Mouse (Mus musculus) hindbrain, embryonic 10.5 days (tissue): ENCODE measurements around the gene Syngap1. TPM values are rescaled to one million over a fixed set of nuclear protein-coding genes. Genes with fewer than 3 reads are reported as not detected.

ENCODE experiments used
- DNase-seq: peaks from one replicate; pipeline ENCODE4 v3.0.0-alpha.2; 2017; ENCODE audit warnings: low spot score
- H3K27ac ChIP-seq: fragments of 300-500 bp; sonication (generic); 2 replicates; pipeline ENCODE4 v1.5.1; 2016; ENCODE audit warnings: mild to moderate bottlenecking, moderate library complexity
- H3K27me3 ChIP-seq: fragments of 300-500 bp; sonication (generic); 2 replicates; pipeline ENCODE4 v1.6.1; 2016; ENCODE audit warnings: mild to moderate bottlenecking; ENCODE audit not compliant: poor library complexity, insufficient read depth, severe bottlenecking
- H3K36me3 ChIP-seq: fragments of 300-500 bp; sonication (generic); 2 replicates; pipeline ENCODE4 v1.6.1; 2016; ENCODE audit warnings: mild to moderate bottlenecking, moderate library complexity
- H3K4me1 ChIP-seq: fragments of 300-500 bp; sonication (generic); replicated peaks from 2 replicates; pipeline ENCODE4 v1.6.1; 2016; ENCODE audit warnings: mild to moderate bottlenecking
- H3K4me3 ChIP-seq: fragments of 300-500 bp; sonication (generic); 2 replicates; pipeline ENCODE4 v1.5.1; 2016; ENCODE audit warnings: mild to moderate bottlenecking, moderate library complexity
- H3K9me3 ChIP-seq: fragments of 300-500 bp; sonication (generic); 2 replicates; pipeline ENCODE4 v1.6.1; 2016; ENCODE audit warnings: mild to moderate bottlenecking, moderate library complexity
- WGBS: fragments of 180-500 bp; shearing (Covaris S2); methylation state at CpG from one replicate; pipeline ENCODE4 v1.1.7; 2016; 5-methylcytosine and 5-hydroxymethylcytosine counted together
- polyA plus RNA-seq: library from polyadenylated mRNA; unstranded; fragments of >200 nt; fragmentation: Nextera tagmentation; extraction: Ambion mirVana; gene quantifications from 2 replicates; pipeline ENCODE4 v1.2.1, GENCODE M21; 2016

Gene Syngap1
- polyA plus RNA-seq, 1 experiment from 2014 or later, result 2.0 TPM

- H3K27ac ChIP-seq, result no peak overlapping the region
- H3K9me3 ChIP-seq, result no peaks in the 10 kb centered on the region
- H3K36me3 ChIP-seq, result no peaks in the 10 kb centered on the region
- peaks cover 16% of the 10 kb centered on the region for H3K4me1 ChIP-seq
- H3K4me3 ChIP-seq, result no peak overlapping the region
- WGBS, result 59% methylated on average over 14 of the region's 14 CpGs
- no peak for DNase-seq
- no peaks in the 10 kb centered on the region for H3K27me3 ChIP-seq
These were observed 71.1 kb downstream of the Syngap1 start for GRCm38 (mm10) chr17:27011998-27012672.

DNA sequence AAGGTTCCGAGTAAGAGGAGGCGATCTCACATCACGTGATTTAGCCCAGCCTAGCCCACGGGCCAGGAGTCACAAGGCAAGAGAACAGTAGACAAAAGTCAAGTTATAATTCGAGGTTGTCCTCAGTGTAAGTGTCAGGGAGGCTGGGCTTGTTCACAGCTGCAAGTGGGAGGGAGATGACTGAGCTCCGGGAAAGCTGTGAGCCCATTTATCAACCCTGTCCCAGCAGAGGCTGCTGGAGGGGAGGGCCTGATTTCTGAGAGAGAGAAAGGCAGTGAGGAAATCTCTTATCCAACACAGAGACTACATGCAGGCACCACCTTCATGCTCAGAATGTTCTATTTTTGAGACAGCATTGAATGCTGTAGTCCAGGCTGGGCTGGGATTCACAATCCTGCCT lies 71.9 kb downstream of the Syngap1 start:
- Histone ChIP-seq H3K27ac (no peak overlapping the region), H3K4me3 (no peak overlapping the region), H3K9me3 (no peaks in the 10 kb centered on the region), H3K4me1 (peaks cover 24% of the 10 kb centered on the region), H3K36me3 (no peaks in the 10 kb centered on the region), H3K27me3 (no peaks in the 10 kb centered on the region)
- DNase-seq, result no peak
- WGBS, result 48% methylated on average over 6 of the region's 6 CpGs

DNA sequence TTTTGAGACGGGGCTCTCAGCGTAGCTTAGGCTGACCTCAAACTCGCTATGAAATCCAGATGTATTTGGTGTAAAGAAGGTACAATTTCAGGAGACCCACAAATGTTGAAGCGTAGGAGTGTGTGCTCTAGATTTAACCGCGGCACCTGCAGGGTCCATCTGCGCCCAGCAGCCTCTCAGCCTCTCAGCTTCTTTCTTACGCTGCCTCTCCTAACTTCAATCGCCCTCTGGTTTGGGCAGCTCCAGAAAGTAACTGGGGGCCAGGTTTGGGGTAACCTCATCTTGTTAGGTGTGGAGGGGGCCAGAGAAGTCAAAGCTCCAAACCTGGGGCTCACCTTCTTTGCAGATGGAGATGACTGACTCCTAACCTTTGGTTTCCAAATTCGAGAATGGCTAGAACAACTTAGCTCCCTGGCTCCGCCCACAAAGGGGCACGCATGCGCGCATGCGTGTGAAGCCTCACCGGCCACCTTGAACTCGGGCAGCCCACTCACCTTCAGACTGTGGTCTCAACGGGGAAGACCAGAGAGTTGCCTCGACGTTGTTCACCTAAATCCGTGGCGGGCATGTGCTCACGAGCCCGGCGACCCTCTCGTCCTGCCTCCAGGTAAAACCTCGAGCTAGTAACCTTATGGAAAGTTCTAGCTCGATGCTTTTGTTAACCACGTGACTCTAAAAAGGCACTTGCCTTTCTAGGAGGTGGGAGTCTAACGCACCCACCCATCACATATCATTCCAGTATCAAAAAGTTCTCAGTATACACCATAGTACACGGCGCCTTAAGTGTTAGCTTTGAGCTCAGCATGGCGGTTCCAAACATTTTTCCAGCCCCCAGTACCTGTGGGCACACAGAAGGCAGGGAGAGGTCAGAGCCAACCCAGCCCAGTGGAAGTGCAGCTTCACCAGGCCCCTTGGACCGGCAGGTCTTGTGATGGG lies 76.8 kb downstream of the Syngap1 start:
- Histone ChIP-seq H3K9me3 (no peaks in the 10 kb centered on the region), H3K27me3 (no peaks in the 10 kb centered on the region), H3K4me3 (peak overlapping the region; percentile 60), H3K36me3 (peaks cover 35% of the 10 kb centered on the region), H3K27ac (peak overlapping the region; percentile 86), H3K4me1 (peaks cover 29% of the 10 kb centered on the region)
- 7% methylated on average over 34 of the region's 34 CpGs for WGBS
- DNase-seq, result peak; percentile 88

GRCm38 (mm10) chr17:27018555-27019196 lies 77.6 kb downstream of the Syngap1 start:
- Histone ChIP-seq H3K27me3 (no peaks in the 10 kb centered on the region), H3K4me3 (peak overlapping the region; percentile 60), H3K4me1 (peaks cover 26% of the 10 kb centered on the region), H3K9me3 (no peaks in the 10 kb centered on the region), H3K36me3 (peaks cover 43% of the 10 kb centered on the region), H3K27ac (peak overlapping the region; percentile 86)
- DNase-seq, result no peak
- WGBS, result 37% methylated on average over 12 of the region's 12 CpGs

DNA sequence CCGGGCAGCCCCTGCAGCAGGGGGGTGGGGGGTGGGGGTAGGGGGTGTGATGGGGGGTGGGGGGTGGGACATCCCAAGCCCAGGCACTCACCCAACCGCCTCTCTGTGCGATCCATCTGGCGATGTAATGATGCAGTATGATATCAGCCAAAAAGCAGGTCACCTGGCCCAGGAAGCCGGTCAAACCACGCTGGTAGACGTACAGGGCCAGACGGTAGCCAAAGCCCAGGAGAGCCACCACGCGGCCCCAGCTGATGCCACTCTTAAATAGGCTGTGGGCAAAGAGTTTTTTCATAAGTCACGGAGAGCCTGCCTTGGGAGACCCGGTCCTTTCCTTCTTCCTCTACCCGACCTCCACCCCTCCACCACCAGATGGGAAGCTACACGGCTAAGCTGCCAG lies 80.0 kb downstream of the Syngap1 start:
- Histone ChIP-seq H3K36me3 (peaks cover 67% of the 10 kb centered on the region), H3K27ac (no peak overlapping the region), H3K27me3 (no peaks in the 10 kb centered on the region), H3K4me3 (no peak overlapping the region), H3K4me1 (peaks cover 22% of the 10 kb centered on the region), H3K9me3 (no peaks in the 10 kb centered on the region)
- no peak for DNase-seq
- WGBS, result 93% methylated on average over 14 of the region's 14 CpGs

GRCm38 (mm10) chr17:27021736-27022135 lies 80.7 kb downstream of the Syngap1 start:
- 93% methylated on average over 9 of the region's 9 CpGs for WGBS
- Histone ChIP-seq H3K27ac (no peak overlapping the region), H3K36me3 (peaks cover 71% of the 10 kb centered on the region), H3K27me3 (no peaks in the 10 kb centered on the region), H3K4me1 (peaks cover 22% of the 10 kb centered on the region), H3K9me3 (no peaks in the 10 kb centered on the region), H3K4me3 (no peak overlapping the region)
- no peak for DNase-seq

Other genes with a start within 250 kb of the Syngap1 start
- gene Crebrf, start 225.6 kb upstream of the Syngap1 start, polyA plus RNA-seq, result 3.4 and 4.6 TPM in 2 replicates
- gene Bnip1, start 160.2 kb upstream of the Syngap1 start, polyA plus RNA-seq, result 48.4 and 54.3 TPM in 2 replicates
- 0.21 TPM in 1 of 2 replicates, not detected in the other for gene Nkx2-5, start 96.2 kb upstream of the Syngap1 start, polyA plus RNA-seq
- 9.2 and 12.0 TPM in 2 replicates for gene Kifc5b, start 24.2 kb upstream of the Syngap1 start, polyA plus RNA-seq
- 4.5 and 8.2 TPM in 2 replicates for gene Phf1, start 8.2 kb upstream of the Syngap1 start, polyA plus RNA-seq
- gene Cuta, start 1.7 kb upstream of the Syngap1 start, polyA plus RNA-seq, result 186 and 189 TPM in 2 replicates
- gene Zbtb9, start 31.9 kb downstream of the Syngap1 start, polyA plus RNA-seq, result 16.5 and 19.9 TPM in 2 replicates
- 2.9 and 6.6 TPM in 2 replicates for gene Bak1, start 87.8 kb downstream of the Syngap1 start, polyA plus RNA-seq
- gene Itpr3, start 116.1 kb downstream of the Syngap1 start, polyA plus RNA-seq, result 1.8 and 2.0 TPM in 2 replicates
- gene Uqcc2, start 192.7 kb downstream of the Syngap1 start, polyA plus RNA-seq, result 395 and 442 TPM in 2 replicates
- gene Ip6k3, start 226.5 kb downstream of the Syngap1 start, polyA plus RNA-seq, result 0.06 and 0.31 TPM in 2 replicates